Mouse (Mus musculus) adrenal gland, postnatal 36 days (tissue): Measurements from ENCODE around the gene Angptl7. TPM values are rescaled to one million over a fixed set of nuclear protein-coding genes. Genes with fewer than 3 reads are reported as not detected.

ENCODE experiments used
- DNase-seq, 2 experiments: peaks; one replicate each; pipeline ENCODE4 v3.0.0; 2021; ENCODE audit warnings: mixed read lengths in 1 of 2
- total RNA-seq, 2 experiments: library from RNA; stranded (reverse); gene quantifications; 2 replicates each; pipeline ENCODE4 v1.2.3; 2021

Gene Angptl7
- total RNA-seq, 2 experiments from 2014 or later = 0.46 to 1.3 TPM

DNA sequence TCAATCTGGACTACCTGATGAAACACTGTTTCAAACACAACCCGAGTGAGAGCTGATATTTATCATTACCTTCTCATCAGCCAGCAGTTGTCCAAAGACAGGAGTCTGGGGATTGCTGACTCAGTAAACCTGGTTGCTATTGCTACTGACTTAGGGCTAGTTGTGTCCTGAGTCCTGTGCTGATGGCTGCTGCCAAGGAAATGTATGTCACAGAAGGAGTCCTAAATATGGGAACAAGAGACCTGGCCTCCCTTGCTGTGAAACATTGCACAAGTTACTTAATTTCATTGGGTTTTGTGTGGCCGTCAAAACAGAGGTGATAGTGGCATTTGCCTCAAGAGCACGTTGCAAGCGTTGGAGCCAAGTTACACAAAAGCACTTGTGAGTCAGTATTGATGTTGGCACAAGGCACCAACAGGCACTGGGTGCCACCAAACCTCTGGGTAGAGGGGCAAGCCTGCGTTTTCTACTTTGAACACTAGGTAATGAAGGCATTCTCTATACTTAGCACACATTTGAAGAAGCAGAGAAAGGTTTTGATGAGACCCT lies 44.7 kb downstream of the Angptl7 start:
- peak in 1 of 2 experiments; percentile 60 for DNase-seq

DNA sequence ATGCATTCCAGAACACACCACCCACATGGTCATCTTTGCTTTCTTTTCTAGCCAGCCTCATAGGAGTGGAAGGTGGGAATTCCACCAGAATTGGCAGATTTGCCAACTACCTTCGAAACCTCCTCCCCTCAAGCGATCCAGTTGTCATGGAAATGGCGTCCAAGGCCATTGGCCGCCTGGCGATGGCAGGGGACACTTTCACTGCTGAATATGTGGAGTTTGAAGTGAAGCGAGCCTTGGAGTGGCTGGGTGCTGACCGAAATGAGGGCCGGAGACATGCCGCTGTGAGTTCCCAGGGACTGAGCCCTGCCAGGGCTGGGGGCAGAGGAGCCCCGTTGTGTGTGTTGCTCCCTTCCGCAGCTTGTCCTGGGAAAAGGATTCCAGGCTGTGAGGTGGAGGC lies 46.6 kb downstream of the Angptl7 start:
- peak; percentile 66 to 69 for DNase-seq

DNA sequence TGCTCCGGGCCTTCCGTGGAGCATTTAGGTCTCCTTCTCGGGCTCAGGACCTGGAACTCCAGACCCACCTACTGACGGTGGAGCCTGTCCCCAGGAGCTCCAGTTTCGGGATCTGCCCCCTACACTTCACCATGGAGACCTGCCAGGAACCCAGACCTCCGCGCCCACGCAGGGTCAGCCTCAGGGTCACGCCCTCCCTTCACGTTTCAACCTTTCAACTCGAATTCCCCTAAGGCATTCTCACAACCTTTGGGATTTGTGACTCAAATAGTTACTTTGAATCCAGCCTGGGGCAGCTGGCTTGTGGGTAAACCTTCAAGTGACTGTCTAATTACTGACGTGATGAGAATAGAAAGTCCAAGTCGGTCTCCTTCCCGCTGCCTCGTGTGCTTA lies 51.4 kb downstream of the Angptl7 start:
- peak; percentile 48 to 51 for DNase-seq

DNA sequence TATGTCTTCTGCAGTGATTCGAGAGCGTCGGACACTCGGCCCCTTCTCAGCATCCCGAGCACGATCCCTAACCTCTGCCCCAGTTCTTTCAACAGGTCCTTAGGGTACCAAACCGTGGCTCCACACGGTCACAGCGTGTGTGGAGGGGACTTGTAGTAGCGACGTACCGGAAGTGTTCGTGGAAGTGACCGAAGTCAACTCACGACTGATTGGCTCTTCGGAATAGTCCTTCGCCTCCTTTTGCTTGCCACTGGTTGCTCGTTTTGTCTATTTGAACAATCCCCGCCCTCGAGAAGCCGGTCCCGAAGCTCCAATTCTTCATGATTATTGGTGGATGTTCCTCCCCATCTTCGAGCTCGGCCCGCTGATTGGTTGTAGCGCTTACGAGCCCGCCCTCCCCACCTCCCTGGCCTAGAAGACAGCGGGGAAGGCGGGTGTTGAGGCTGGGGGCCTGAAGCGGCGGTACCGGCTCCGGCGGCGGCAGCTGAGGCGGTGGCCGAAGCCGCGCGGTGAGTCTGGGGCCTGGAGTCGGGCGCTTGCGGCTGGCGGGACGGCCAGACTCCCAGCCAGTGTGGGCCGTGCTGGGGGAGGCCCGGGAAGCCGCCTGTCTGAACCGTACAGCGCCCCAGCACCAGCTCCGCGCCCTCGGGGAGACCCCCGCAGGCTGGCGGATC lies 51.9 kb downstream of the Angptl7 start, which contains the start of gene Mtor:
Mtor (plus strand) TSS at position 433 of the 674 bp plus-strand sequence.
- DNase-seq = peak; percentile 94 to 95

Other genes starting within 250 kb of the Angptl7 start
- under 1 TPM; 0.13 to 0.63 TPM for gene Disp3, start 212.5 kb downstream of the Angptl7 start, total RNA-seq
- gene Ubiad1, start 55.7 kb downstream of the Angptl7 start, total RNA-seq = 10 to 100 TPM; 18.9 to 20.8 TPM
- 10 to 100 TPM; 72.5 to 86.2 TPM for gene Mtor, start 51.8 kb downstream of the Angptl7 start, total RNA-seq
- gene Exosc10, start 58.0 kb upstream of the Angptl7 start, total RNA-seq = 10 to 100 TPM; 43.6 to 52.6 TPM
- 10 to 100 TPM; 84.8 to 94.4 TPM for gene Srm, start 91.0 kb upstream of the Angptl7 start, total RNA-seq
- 1 to 10 TPM; 1.1 to 1.6 TPM for gene Masp2, start 102.1 kb upstream of the Angptl7 start, total RNA-seq
- 100 to 1,000 TPM; 233 to 286 TPM for gene Tardbp, start 126.6 kb upstream of the Angptl7 start, total RNA-seq
- not detected for gene Gm572, start 142.9 kb upstream of the Angptl7 start, total RNA-seq